ENCODE assay signal across 28 mouse cellular contexts in the genomic region with DNA sequence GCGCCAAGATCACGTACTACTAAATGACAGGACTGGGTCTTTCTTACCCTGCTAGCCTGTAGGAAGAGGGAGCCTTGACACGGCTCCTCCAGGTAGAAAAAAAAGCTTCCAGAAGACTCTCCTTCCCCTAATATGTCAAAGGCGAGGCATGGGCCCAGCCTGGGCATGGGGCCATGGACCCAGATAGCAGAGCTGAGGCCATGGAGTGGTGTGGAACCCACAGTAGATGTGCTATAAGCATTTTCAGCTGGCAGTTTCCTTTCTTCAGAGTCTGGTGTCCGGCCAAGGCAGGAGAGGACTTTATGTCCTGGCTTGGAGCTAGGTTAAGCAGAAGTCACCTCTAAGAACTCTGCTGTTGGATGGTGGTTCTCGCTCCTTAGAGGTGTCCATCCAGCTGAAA.
A peak's percentile ranks its signal among the peaks of the same experiment; 100 is the strongest.
DNase-seq lines count a peak whose midpoint lies in the region; ATAC-seq and TF ChIP-seq lines count a peak whose summit lies in the region.
"Had no signal": no experiment of that assay in that cellular context is flagged by ENCODE, and none has a peak within 500 bp of the region (broad histone marks: within the 10 kb centered on the region; RNA-seq: fewer than 3 reads in every experiment).

No protein-coding gene starts in this region.

- no peaks in the 10 kb centered on the region for H3K9me3 ChIP-seq in heart, embryonic 10.5 days
- no peaks in the 10 kb centered on the region for H3K9me3 ChIP-seq in heart, postnatal 0 days (replicated peaks; ENCODE audit: control insufficient read depth, low read length)
- no peaks in the 10 kb centered on the region for H3K9me3 ChIP-seq in embryonic facial prominence, embryonic 10.5 days
- H3K9me3 ChIP-seq in liver, embryonic 12.5 days (replicated peaks), result no peaks in the 10 kb centered on the region
- H3K9me3 ChIP-seq: embryonic facial prominence, embryonic 13.5 days; forebrain, embryonic 12.5 days; forebrain, embryonic 15.5 days; G1E; heart, embryonic 13.5 days; hindbrain, embryonic 10.5 days; hindbrain, embryonic 13.5 days; intestine, embryonic 15.5 days had no signal

- TF ChIP-seq EP300 in heart, postnatal 0 days (IDR thresholded peaks at IDR 0.05; ENCODE audit: low read depth), result no peak

- WGBS in heart, embryonic 10.5 days, result 87% methylated on average over 6 of the region's 6 CpGs
- WGBS in heart, postnatal 0 days, result 63% methylated on average over 6 of the region's 6 CpGs
- 91% methylated on average over 6 of the region's 6 CpGs for WGBS in embryonic facial prominence, embryonic 10.5 days
- WGBS in liver, embryonic 12.5 days (ENCODE audit: insufficient replicate concordance), result 78% methylated on average over 6 of the region's 6 CpGs

- H3K36me3 ChIP-seq in heart, embryonic 10.5 days, result no peaks in the 10 kb centered on the region
- no peaks in the 10 kb centered on the region for H3K36me3 ChIP-seq in heart, postnatal 0 days (replicated peaks; ENCODE audit: control insufficient read depth, insufficient read depth, low read length)
- H3K36me3 ChIP-seq in embryonic facial prominence, embryonic 10.5 days (replicated peaks), result no peaks in the 10 kb centered on the region
- H3K36me3 ChIP-seq in liver, embryonic 12.5 days, result 0 out of 2 replicates have a peak, but pooled peaks cover 7% of the 10 kb centered on the region
- H3K36me3 ChIP-seq: embryonic facial prominence, embryonic 13.5 days; forebrain, embryonic 12.5 days; forebrain, embryonic 15.5 days; heart, embryonic 13.5 days; hindbrain, embryonic 10.5 days; hindbrain, embryonic 13.5 days; intestine, embryonic 15.5 days had no signal

- no peak overlapping the region for H3K9ac ChIP-seq in heart, postnatal 0 days (replicated peaks; ENCODE audit: low read depth, low read length)
- no peak overlapping the region for H3K9ac ChIP-seq in liver, embryonic 12.5 days
- H3K9ac ChIP-seq: embryonic facial prominence, embryonic 13.5 days; forebrain, embryonic 12.5 days; forebrain, embryonic 15.5 days; heart, embryonic 13.5 days; hindbrain, embryonic 13.5 days; intestine, embryonic 15.5 days had no signal

- peak; percentile 92 for DNase-seq in heart, adult 11 months
- no peak for DNase-seq in heart, embryonic 10.5 days (ENCODE audit: low spot score)
- DNase-seq in heart, postnatal 0 days (ENCODE audit: low spot score), result no peak
- no peak for DNase-seq in heart, adult 8-10 months (ENCODE audit: low spot score)
- DNase-seq in embryonic facial prominence, embryonic 10.5 days (ENCODE audit: low spot score), result no peak
- DNase-seq: adrenal gland, adult 2 months; adrenal gland, postnatal 14 days; B cell, adult 2 months; cerebellum, adult 11 months; cerebellum, adult 2 months; cerebellum, adult 9-11 months; cerebellum, postnatal 25 days; gastrocnemius, postnatal 14 days; kidney, adult 11 months; kidney, adult 8-10 months had no signal

- no peak overlapping the region for H3K27ac ChIP-seq in heart, embryonic 10.5 days
- no peak overlapping the region for H3K27ac ChIP-seq in heart, postnatal 0 days (ENCODE audit: low read depth)
- peak overlapping the region; percentile 10; the same call in 1 of the 2 replicates for H3K27ac ChIP-seq in embryonic facial prominence, embryonic 10.5 days (replicated peaks)
- H3K27ac ChIP-seq in liver, embryonic 12.5 days, result no peak overlapping the region
- H3K27ac ChIP-seq: forebrain, embryonic 12.5 days; forebrain, embryonic 15.5 days; heart, embryonic 13.5 days; intestine, embryonic 15.5 days had no signal

- peaks cover 35% of the 10 kb centered on the region for H3K27me3 ChIP-seq in heart, embryonic 10.5 days (ENCODE audit: insufficient read depth, poor library complexity, severe bottlenecking)
- no peaks in the 10 kb centered on the region for H3K27me3 ChIP-seq in heart, postnatal 0 days (ENCODE audit: control insufficient read depth, insufficient read depth, low read length)
- 0 out of 2 replicates have a peak, but pooled peaks cover 7% of the 10 kb centered on the region for H3K27me3 ChIP-seq in embryonic facial prominence, embryonic 10.5 days (replicated peaks; ENCODE audit: low read depth, poor library complexity, severe bottlenecking)
- no peaks in the 10 kb centered on the region for H3K27me3 ChIP-seq in liver, embryonic 12.5 days (replicated peaks)
- H3K27me3 ChIP-seq: CH12.LX; embryonic facial prominence, embryonic 13.5 days; forebrain, embryonic 12.5 days; forebrain, embryonic 15.5 days; heart, embryonic 13.5 days; hindbrain, embryonic 13.5 days; intestine, embryonic 15.5 days; Patski had no signal

- peaks cover 34% of the 10 kb centered on the region for H3K4me1 ChIP-seq in heart, embryonic 10.5 days
- peaks cover 17% of the 10 kb centered on the region for H3K4me1 ChIP-seq in heart, postnatal 0 days (ENCODE audit: control insufficient read depth, insufficient read depth)
- H3K4me1 ChIP-seq in embryonic facial prominence, embryonic 10.5 days, result peaks cover 78% of the 10 kb centered on the region
- H3K4me1 ChIP-seq in liver, embryonic 12.5 days, result peaks cover 47% of the 10 kb centered on the region

- TF ChIP-seq CTCF in heart, postnatal 0 days (IDR thresholded peaks at IDR 0.05; ENCODE audit: low read depth), result no peak

- no peak overlapping the region for H3K4me2 ChIP-seq in heart, postnatal 0 days (ENCODE audit: low read depth, low read length)
- no peak overlapping the region for H3K4me2 ChIP-seq in liver, embryonic 12.5 days
- H3K4me2 ChIP-seq: embryonic facial prominence, embryonic 13.5 days; forebrain, embryonic 12.5 days; forebrain, embryonic 15.5 days; heart, embryonic 13.5 days; hindbrain, embryonic 13.5 days; intestine, embryonic 15.5 days had no signal

- no peak overlapping the region for H3K4me3 ChIP-seq in heart, embryonic 10.5 days
- H3K4me3 ChIP-seq in heart, postnatal 0 days (ENCODE audit: low read depth, low read length), result no peak overlapping the region
- H3K4me3 ChIP-seq in embryonic facial prominence, embryonic 10.5 days, result no peak overlapping the region
- H3K4me3 ChIP-seq in liver, embryonic 12.5 days, result no peak overlapping the region
- H3K4me3 ChIP-seq: embryonic facial prominence, embryonic 13.5 days; erythroblast, embryonic 14.5 days; forebrain, embryonic 12.5 days; forebrain, embryonic 15.5 days; heart, embryonic 13.5 days; hindbrain, embryonic 10.5 days; hindbrain, embryonic 13.5 days; intestine, embryonic 15.5 days had no signal

- peak; percentile 36; the same call in 1 of the 2 replicates for ATAC-seq in heart, postnatal 0 days (ENCODE audit: insufficient read depth, low read depth)
- ATAC-seq in liver, embryonic 12.5 days, result no peak
- ATAC-seq: forebrain, embryonic 15.5 days; hindbrain, embryonic 16.5 days; intestine, embryonic 15.5 days had no signal
